Mouse (Mus musculus): ENCODE data around the gene Nubpl. TPM values are rescaled to one million over a fixed set of nuclear protein-coding genes. Genes with fewer than 3 reads are reported as not detected.

Nubpl gene
- polyA plus RNA-seq, 1 experiment from 2014 or later = 9.9 TPM

DNA sequence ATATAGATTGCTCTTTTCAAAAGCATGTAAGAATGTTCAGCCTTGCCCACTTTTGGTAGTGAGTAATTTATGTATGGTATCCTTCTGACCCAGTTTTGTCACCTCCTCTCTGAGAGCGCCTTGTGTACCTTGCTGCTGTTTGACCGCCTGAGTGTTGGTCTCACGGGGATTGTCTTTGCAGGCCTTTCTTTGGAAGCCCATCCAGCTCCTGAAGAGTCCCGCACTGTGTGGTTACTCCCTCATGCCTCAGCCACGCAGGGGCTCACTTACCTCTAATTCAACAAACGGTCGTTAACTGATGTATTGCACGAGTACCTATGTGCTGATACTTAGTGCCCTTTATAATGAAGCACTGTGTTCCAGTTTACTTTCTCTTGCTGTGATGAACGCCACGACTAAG, 192.1 kb downstream of the Nubpl start:
- H3K36me3 ChIP-seq (ENCODE audit: control insufficient read depth, insufficient read depth, low read length) = no peaks in the 10 kb centered on the region
- no peak overlapping the region for H3K4me2 ChIP-seq (ENCODE audit: low read depth, low read length)
- peaks cover 14% of the 10 kb centered on the region for H3K4me1 ChIP-seq (ENCODE audit: control insufficient read depth, insufficient read depth, low read length)
- no peak overlapping the region for H3K27ac ChIP-seq (replicated peaks; ENCODE audit: low read depth, low read length)
- H3K9ac ChIP-seq (ENCODE audit: low read depth, low read length) = no peak overlapping the region
- ATAC-seq (ENCODE audit: low read depth) = no peak
- DNase-seq (ENCODE audit: low spot score) = peak; percentile 21
- no peak overlapping the region for H3K4me3 ChIP-seq (ENCODE audit: low read depth, low read length)
- H3K9me3 ChIP-seq (ENCODE audit: control insufficient read depth, low read length) = no peaks in the 10 kb centered on the region
- 61% methylated on average over 10 of the region's 10 CpGs for WGBS
- no peaks in the 10 kb centered on the region for H3K27me3 ChIP-seq (replicated peaks; ENCODE audit: control insufficient read depth, insufficient read depth, low read length)

GRCm38 (mm10) chr12:52293931-52294330, 196.4 kb downstream of the Nubpl start:
- H3K4me2 ChIP-seq (ENCODE audit: low read depth, low read length) = no peak overlapping the region
- 83% methylated on average over 2 of the region's 2 CpGs for WGBS
- no peaks in the 10 kb centered on the region for H3K36me3 ChIP-seq (ENCODE audit: control insufficient read depth, insufficient read depth, low read length)
- H3K27me3 ChIP-seq (replicated peaks; ENCODE audit: control insufficient read depth, insufficient read depth, low read length) = no peaks in the 10 kb centered on the region
- peaks cover 10% of the 10 kb centered on the region; the same call in 1 of the 2 replicates for H3K4me1 ChIP-seq (ENCODE audit: control insufficient read depth, insufficient read depth, low read length)
- H3K9me3 ChIP-seq (ENCODE audit: control insufficient read depth, low read length) = no peaks in the 10 kb centered on the region
- DNase-seq (ENCODE audit: low spot score) = no peak
- H3K4me3 ChIP-seq (ENCODE audit: low read depth, low read length) = no peak overlapping the region
- H3K27ac ChIP-seq (replicated peaks; ENCODE audit: low read depth, low read length) = no peak overlapping the region
- ATAC-seq (ENCODE audit: low read depth) = no peak
- no peak overlapping the region for H3K9ac ChIP-seq (ENCODE audit: low read depth, low read length)

DNA sequence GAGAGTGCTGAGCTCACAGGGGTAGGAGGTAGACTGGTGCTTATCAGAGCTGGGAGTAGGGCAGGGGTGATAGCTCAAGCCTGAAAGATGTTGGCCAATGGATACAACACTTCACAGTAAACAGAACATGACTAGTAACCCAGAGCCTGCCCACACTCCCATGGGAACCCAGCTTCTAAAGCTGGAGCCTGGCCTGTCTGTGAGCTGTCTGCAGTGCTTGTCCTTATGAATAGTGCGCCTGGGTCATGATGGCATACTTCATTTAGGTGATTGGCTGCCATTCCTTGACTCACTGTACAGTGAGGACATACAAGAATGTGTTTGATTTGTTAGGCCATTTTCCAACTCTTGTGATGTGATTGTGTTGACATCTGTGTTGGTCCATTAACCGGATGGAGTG, 200.5 kb downstream of the Nubpl start:
- Histone ChIP-seq H3K4me1 (ENCODE audit: control insufficient read depth, insufficient read depth, low read length) (no peaks in the 10 kb centered on the region), H3K27me3 (replicated peaks; ENCODE audit: control insufficient read depth, insufficient read depth, low read length) (no peaks in the 10 kb centered on the region), H3K4me2 (ENCODE audit: low read depth, low read length) (no peak overlapping the region), H3K4me3 (ENCODE audit: low read depth, low read length) (no peak overlapping the region), H3K9ac (ENCODE audit: low read depth, low read length) (no peak overlapping the region), H3K36me3 (ENCODE audit: control insufficient read depth, insufficient read depth, low read length) (no peaks in the 10 kb centered on the region), H3K9me3 (ENCODE audit: control insufficient read depth, low read length) (no peaks in the 10 kb centered on the region), H3K27ac (replicated peaks; ENCODE audit: low read depth, low read length) (no peak overlapping the region)
- WGBS = 83% methylated on average over 2 of the region's 2 CpGs
- ATAC-seq (ENCODE audit: low read depth) = no peak
- no peak for DNase-seq (ENCODE audit: low spot score)

- Histone ChIP-seq H3K4me1 (ENCODE audit: control insufficient read depth, insufficient read depth, low read length) (no peaks in the 10 kb centered on the region), H3K9me3 (ENCODE audit: control insufficient read depth, low read length) (no peaks in the 10 kb centered on the region), H3K9ac (ENCODE audit: low read depth, low read length) (no peak overlapping the region), H3K36me3 (ENCODE audit: control insufficient read depth, insufficient read depth, low read length) (no peaks in the 10 kb centered on the region), H3K27ac (replicated peaks; ENCODE audit: low read depth, low read length) (no peak overlapping the region), H3K4me3 (ENCODE audit: low read depth, low read length) (no peak overlapping the region), H3K27me3 (replicated peaks; ENCODE audit: control insufficient read depth, insufficient read depth, low read length) (no peaks in the 10 kb centered on the region), H3K4me2 (ENCODE audit: low read depth, low read length) (no peak overlapping the region)
- DNase-seq (ENCODE audit: low spot score) = no peak
- WGBS = 65% methylated on average over 1 of the region's 1 CpGs
- ATAC-seq (ENCODE audit: low read depth) = no peak
Observed at GRCm38 (mm10) chr12:52298683-52299082, 201.1 kb downstream of the Nubpl start.

DNA sequence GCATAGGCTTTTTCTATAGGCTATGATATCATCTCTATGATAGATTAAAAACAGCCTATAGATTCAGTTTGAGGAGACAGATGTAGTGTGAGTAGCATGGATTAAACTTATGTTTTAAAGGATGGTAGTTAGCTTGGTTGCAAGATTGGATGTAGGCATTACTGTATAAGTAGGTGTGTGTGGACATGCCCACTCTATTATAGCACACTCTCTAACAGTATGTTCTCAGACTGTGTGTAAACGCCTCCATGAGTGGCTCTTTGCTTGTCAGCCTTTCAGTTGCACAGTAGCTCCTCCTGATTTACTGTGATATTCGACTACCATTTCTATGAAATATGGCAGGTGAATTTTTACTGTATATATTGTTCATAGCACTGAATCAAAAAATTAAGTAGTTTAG, 205.4 kb downstream of the Nubpl start:
- H3K4me1 ChIP-seq (ENCODE audit: control insufficient read depth, insufficient read depth, low read length) = no peaks in the 10 kb centered on the region
- H3K4me2 ChIP-seq (ENCODE audit: low read depth, low read length) = no peak overlapping the region
- DNase-seq (ENCODE audit: low spot score) (no peak), ATAC-seq (ENCODE audit: low read depth) (no peak)
- H3K27ac ChIP-seq (replicated peaks; ENCODE audit: low read depth, low read length) = no peak overlapping the region
- H3K9me3 ChIP-seq (ENCODE audit: control insufficient read depth, low read length) = no peaks in the 10 kb centered on the region
- WGBS = 84% methylated on average over 2 of the region's 2 CpGs
- no peaks in the 10 kb centered on the region for H3K27me3 ChIP-seq (replicated peaks; ENCODE audit: control insufficient read depth, insufficient read depth, low read length)
- no peak overlapping the region for H3K9ac ChIP-seq (ENCODE audit: low read depth, low read length)
- no peaks in the 10 kb centered on the region for H3K36me3 ChIP-seq (ENCODE audit: control insufficient read depth, insufficient read depth, low read length)
- H3K4me3 ChIP-seq (ENCODE audit: low read depth, low read length) = no peak overlapping the region

DNA sequence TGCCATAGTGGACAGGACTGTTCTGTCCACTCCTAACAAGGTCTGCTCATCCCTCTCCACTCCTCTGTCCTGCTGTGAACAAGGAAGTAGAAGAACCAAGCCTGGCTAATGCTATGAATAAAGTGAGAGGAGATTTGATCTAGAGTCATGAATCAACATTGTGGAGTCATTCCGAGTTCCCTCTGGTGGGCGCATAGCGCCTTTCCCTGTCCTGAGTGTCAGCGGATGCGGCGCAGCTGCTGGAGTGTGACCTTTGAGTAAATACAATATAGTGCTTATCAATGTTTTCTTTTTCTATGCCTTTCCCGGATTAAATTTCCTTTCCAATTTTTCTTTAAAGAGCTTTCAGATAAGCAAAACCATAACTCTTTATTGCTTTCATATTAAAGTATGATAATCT, 208.8 kb downstream of the Nubpl start:
- no peak overlapping the region for H3K4me2 ChIP-seq (ENCODE audit: low read depth, low read length)
- no peaks in the 10 kb centered on the region for H3K4me1 ChIP-seq (ENCODE audit: control insufficient read depth, insufficient read depth, low read length)
- no peaks in the 10 kb centered on the region for H3K36me3 ChIP-seq (ENCODE audit: control insufficient read depth, insufficient read depth, low read length)
- WGBS = 96% methylated on average over 7 of the region's 7 CpGs
- no peaks in the 10 kb centered on the region for H3K9me3 ChIP-seq (ENCODE audit: control insufficient read depth, low read length)
- H3K27me3 ChIP-seq (replicated peaks; ENCODE audit: control insufficient read depth, insufficient read depth, low read length) = no peaks in the 10 kb centered on the region
- H3K4me3 ChIP-seq (ENCODE audit: low read depth, low read length) = no peak overlapping the region
- DNase-seq (ENCODE audit: low spot score) = no peak
- ATAC-seq (ENCODE audit: low read depth) = no peak
- H3K27ac ChIP-seq (replicated peaks; ENCODE audit: low read depth, low read length) = no peak overlapping the region
- H3K9ac ChIP-seq (ENCODE audit: low read depth, low read length) = no peak overlapping the region

DNA sequence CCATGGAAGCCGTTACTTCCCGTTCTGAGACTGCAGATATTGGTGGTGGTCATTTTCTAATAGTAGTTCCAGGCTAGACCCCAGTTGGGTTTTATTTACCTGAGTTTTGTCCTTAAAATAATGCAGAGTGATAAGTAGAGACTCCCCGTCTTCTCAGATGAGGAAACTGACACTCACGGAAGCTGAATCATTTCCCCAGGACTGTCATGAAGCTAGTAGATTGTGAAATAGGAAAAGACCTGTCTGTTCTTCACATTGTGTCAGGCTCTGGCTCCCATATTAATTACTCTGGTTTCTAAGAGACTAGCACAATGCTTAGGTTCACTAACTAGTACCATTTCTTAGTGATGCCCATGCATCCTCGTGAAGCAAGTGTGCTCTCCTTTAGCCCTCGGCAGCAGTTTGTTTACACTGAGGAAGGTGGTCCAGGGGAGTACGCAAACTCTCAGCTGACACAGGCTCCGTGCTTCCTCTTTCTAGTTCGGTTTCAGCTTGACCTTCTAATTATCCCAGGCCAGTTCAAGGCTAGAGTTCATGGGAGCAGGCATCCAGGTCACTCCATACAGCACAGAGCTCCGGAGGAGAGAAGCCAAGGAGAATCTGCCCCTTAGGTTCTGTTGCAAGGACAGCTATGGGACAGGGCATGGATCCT, 209.9 kb downstream of the Nubpl start:
- Histone ChIP-seq H3K27me3 (replicated peaks; ENCODE audit: control insufficient read depth, insufficient read depth, low read length) (no peaks in the 10 kb centered on the region), H3K4me1 (ENCODE audit: control insufficient read depth, insufficient read depth, low read length) (no peaks in the 10 kb centered on the region), H3K9me3 (ENCODE audit: control insufficient read depth, low read length) (no peaks in the 10 kb centered on the region), H3K4me3 (ENCODE audit: low read depth, low read length) (no peak overlapping the region), H3K36me3 (ENCODE audit: control insufficient read depth, insufficient read depth, low read length) (no peaks in the 10 kb centered on the region), H3K9ac (ENCODE audit: low read depth, low read length) (no peak overlapping the region), H3K27ac (replicated peaks; ENCODE audit: low read depth, low read length) (no peak overlapping the region), H3K4me2 (ENCODE audit: low read depth, low read length) (no peak overlapping the region)
- WGBS = 59% methylated on average over 10 of the region's 10 CpGs
- no peak for DNase-seq (ENCODE audit: low spot score)
- no peak for ATAC-seq (ENCODE audit: low read depth)

DNA sequence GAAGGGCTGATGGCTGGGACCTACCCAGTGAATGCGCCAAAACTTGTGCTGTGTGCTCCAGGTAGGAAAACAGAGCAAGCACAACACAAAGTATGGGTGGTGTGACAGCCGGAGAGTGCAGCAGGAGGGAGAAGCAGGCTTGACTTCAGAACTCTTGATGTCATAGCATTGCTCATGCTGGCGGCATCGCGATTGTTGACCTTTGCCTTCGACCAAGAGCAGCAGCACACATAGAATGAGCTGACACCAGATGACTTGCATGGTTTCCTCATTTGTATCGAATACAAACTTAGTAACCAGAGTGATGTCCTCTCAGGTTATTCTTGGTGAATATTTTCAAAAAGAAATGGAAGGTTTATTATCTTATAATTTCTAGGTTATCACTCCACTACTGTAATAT, 211.1 kb downstream of the Nubpl start:
- Histone ChIP-seq H3K9ac (ENCODE audit: low read depth, low read length) (no peak overlapping the region), H3K27me3 (replicated peaks; ENCODE audit: control insufficient read depth, insufficient read depth, low read length) (no peaks in the 10 kb centered on the region), H3K36me3 (ENCODE audit: control insufficient read depth, insufficient read depth, low read length) (no peaks in the 10 kb centered on the region), H3K4me3 (ENCODE audit: low read depth, low read length) (no peak overlapping the region), H3K9me3 (ENCODE audit: control insufficient read depth, low read length) (0 out of 2 replicates have a peak, but pooled peaks cover 7% of the 10 kb centered on the region), H3K4me2 (ENCODE audit: low read depth, low read length) (no peak overlapping the region), H3K4me1 (ENCODE audit: control insufficient read depth, insufficient read depth, low read length) (no peaks in the 10 kb centered on the region), H3K27ac (replicated peaks; ENCODE audit: low read depth, low read length) (no peak overlapping the region)
- ATAC-seq (ENCODE audit: low read depth) (no peak), DNase-seq (ENCODE audit: low spot score) (no peak)
- 86% methylated on average over 7 of the region's 7 CpGs for whole genome bisulfite sequencing

- no peak overlapping the region for H3K4me2 ChIP-seq (ENCODE audit: low read depth, low read length)
- no peak for DNase-seq (ENCODE audit: low spot score)
- H3K9me3 ChIP-seq (ENCODE audit: control insufficient read depth, low read length) = 0 out of 2 replicates have a peak, but pooled peaks cover 7% of the 10 kb centered on the region
- H3K9ac ChIP-seq (ENCODE audit: low read depth, low read length) = no peak overlapping the region
- H3K27me3 ChIP-seq (replicated peaks; ENCODE audit: control insufficient read depth, insufficient read depth, low read length) = no peaks in the 10 kb centered on the region
- no peaks in the 10 kb centered on the region for H3K4me1 ChIP-seq (ENCODE audit: control insufficient read depth, insufficient read depth, low read length)
- 89% methylated on average over 3 of the region's 3 CpGs for WGBS
- H3K36me3 ChIP-seq (ENCODE audit: control insufficient read depth, insufficient read depth, low read length) = no peaks in the 10 kb centered on the region
- no peak overlapping the region for H3K4me3 ChIP-seq (ENCODE audit: low read depth, low read length)
- H3K27ac ChIP-seq (replicated peaks; ENCODE audit: low read depth, low read length) = no peak overlapping the region
- no peak for ATAC-seq (ENCODE audit: low read depth)
Observed at GRCm38 (mm10) chr12:52314818-52315217, 217.3 kb downstream of the Nubpl start.

All from embryonic facial prominence, embryonic 14.5 days (tissue).